Mouse (Mus musculus) liver, embryonic 13.5 days (tissue): Measurements from ENCODE around the gene Col24a1. TPM values are rescaled to one million over a fixed set of nuclear protein-coding genes. Genes with fewer than 3 reads are reported as not detected.
"Not testable (repeated sequence)": the region's sequence is repeated elsewhere in the genome, so short reads cannot be mapped to it uniquely, and the experiment has no call there.

ENCODE experiments used
- ATAC-seq: fragments of 200-750 bp; cut with Nextera tagmentation; 2 replicates; pipeline ENCODE4 v1.8.0; 2017; ENCODE audit warnings: low read depth, mild to moderate bottlenecking, moderate number of reproducible peaks, moderate library complexity
- DNase-seq: peaks from one replicate; pipeline ENCODE4 v3.0.0; 2022
- H3K27ac ChIP-seq: fragments of 300-500 bp; sonication (generic); 2 replicates; pipeline ENCODE4 v1.5.1; 2015; ENCODE audit warnings: moderate library complexity, mild to moderate bottlenecking, inconsistent platforms
- H3K27me3 ChIP-seq: fragments of 300-500 bp; sonication (generic); 2 replicates; pipeline ENCODE4 v1.6.1; 2015; ENCODE audit warnings: mild to moderate bottlenecking, inconsistent platforms
- H3K36me3 ChIP-seq: fragments of 300-500 bp; sonication (generic); 2 replicates; pipeline ENCODE4 v1.6.1; 2015; ENCODE audit warnings: mild to moderate bottlenecking, inconsistent platforms
- H3K4me1 ChIP-seq: fragments of 300-500 bp; sonication (generic); replicated peaks from 2 replicates; pipeline ENCODE4 v1.6.1; 2015; ENCODE audit warnings: inconsistent platforms
- H3K4me2 ChIP-seq: fragments of 300-500 bp; sonication (generic); 2 replicates; pipeline ENCODE4 v1.6.1; 2015; ENCODE audit warnings: inconsistent platforms, mild to moderate bottlenecking, moderate library complexity
- H3K4me3 ChIP-seq: fragments of 300-500 bp; sonication (generic); replicated peaks from 2 replicates; pipeline ENCODE4 v1.5.1; 2015; ENCODE audit warnings: mild to moderate bottlenecking, inconsistent platforms
- H3K9ac ChIP-seq: fragments of 300-500 bp; sonication (generic); 2 replicates; pipeline ENCODE4 v1.6.1; 2015; ENCODE audit warnings: mild to moderate bottlenecking, inconsistent platforms
- H3K9me3 ChIP-seq: fragments of 300-500 bp; sonication (generic); replicated peaks from 2 replicates; pipeline ENCODE4 v1.6.1; 2016; ENCODE audit warnings: inconsistent platforms
- WGBS: fragments of 180-500 bp; shearing (Covaris S2); methylation state at CpG from one replicate; pipeline ENCODE4 v1.1.7; 2015; ENCODE audit not compliant: insufficient replicate concordance; 5-methylcytosine and 5-hydroxymethylcytosine counted together
- polyA plus RNA-seq: library from polyadenylated mRNA; unstranded; fragments of >200 nt; fragmentation: Nextera tagmentation; extraction: Ambion mirVana; gene quantifications from 2 replicates; pipeline ENCODE4 v1.2.1, GENCODE M21; 2015

Gene Col24a1
- polyA plus RNA-seq, 1 experiment from 2014 or later: 0.18 TPM

DNA sequence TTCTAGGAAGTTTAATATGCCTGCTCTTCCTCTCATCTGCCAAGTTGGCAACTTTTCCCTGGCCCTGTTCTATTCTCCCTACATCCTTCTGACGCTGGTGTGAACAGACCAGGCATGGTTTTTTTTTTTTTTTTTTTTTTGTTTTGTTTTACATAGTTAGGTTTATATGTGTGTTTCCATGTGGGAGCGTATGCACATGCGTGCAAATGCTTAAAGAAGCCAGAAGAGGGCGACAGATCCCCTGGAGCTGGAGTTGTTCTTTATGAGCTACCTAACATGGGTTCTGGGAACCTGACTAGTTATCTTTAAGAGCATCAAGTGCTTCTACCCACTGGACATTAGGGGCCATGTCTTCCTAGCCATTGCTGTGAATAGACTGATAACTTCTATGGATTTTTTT, 119.9 kb downstream of the Col24a1 start:
- Histone ChIP-seq H3K36me3 (no peaks in the 10 kb centered on the region), H3K27ac (no peak overlapping the region), H3K4me3 (no peak overlapping the region), H3K9me3 (no peaks in the 10 kb centered on the region), H3K4me1 (no peaks in the 10 kb centered on the region), H3K9ac (no peak overlapping the region), H3K4me2 (no peak overlapping the region), H3K27me3 (no peaks in the 10 kb centered on the region)
- DNase-seq: no peak
- no peak for ATAC-seq
- WGBS: 23% methylated on average over 4 of the region's 4 CpGs

DNA sequence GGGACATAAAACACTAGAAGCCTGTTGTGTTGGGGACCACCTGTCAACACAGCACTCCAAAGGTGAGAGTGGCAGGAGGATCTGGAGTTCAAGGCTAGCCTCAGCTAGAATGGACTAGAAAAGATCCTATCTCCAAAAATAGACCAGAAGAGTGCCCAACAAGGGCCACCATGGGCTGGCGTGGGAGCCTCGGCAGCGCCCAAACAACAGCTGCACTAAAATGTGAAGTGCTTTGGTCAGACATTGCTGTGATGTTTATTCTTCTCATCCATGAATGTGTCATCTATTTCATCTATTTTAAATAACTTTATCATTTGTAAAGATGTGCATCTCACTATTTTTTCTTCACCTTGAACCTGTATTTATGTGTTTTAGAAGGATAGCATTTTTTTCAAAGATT, 122.1 kb downstream of the Col24a1 start:
- no peak for DNase-seq
- no peak for ATAC-seq
- WGBS: 78% methylated on average over 3 of the region's 3 CpGs
- Histone ChIP-seq H3K36me3 (no peaks in the 10 kb centered on the region), H3K4me1 (no peaks in the 10 kb centered on the region), H3K4me3 (no peak overlapping the region), H3K27ac (no peak overlapping the region), H3K27me3 (no peaks in the 10 kb centered on the region), H3K9me3 (no peaks in the 10 kb centered on the region), H3K4me2 (no peak overlapping the region), H3K9ac (no peak overlapping the region)

DNA sequence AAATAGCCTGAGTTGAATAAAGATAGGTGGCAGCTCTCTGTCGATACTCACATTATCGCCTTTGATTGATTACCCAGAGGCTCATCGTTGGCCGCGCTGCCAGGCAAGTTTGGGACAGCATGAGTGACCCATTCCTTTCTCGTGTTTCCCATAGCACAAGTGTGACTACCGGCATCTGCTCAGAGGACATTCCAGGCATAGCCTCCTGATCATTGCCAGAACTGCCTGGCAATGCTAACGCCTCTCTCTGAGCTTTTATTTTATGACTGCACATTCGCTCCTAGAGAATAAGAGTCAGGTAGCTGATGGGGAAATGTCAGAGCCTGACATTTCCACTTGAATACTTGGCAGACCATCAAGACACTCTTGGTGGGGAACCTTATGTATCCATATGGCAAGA, 125.5 kb downstream of the Col24a1 start:
- H3K9me3 ChIP-seq: no peaks in the 10 kb centered on the region
- no peak for DNase-seq
- no peaks in the 10 kb centered on the region for H3K27me3 ChIP-seq
- no peak overlapping the region for H3K4me3 ChIP-seq
- no peak overlapping the region for H3K4me2 ChIP-seq
- no peaks in the 10 kb centered on the region for H3K36me3 ChIP-seq
- no peak for ATAC-seq
- H3K27ac ChIP-seq: no peak overlapping the region
- WGBS: 68% methylated on average over 9 of the region's 9 CpGs
- H3K4me1 ChIP-seq: no peaks in the 10 kb centered on the region
- H3K9ac ChIP-seq: no peak overlapping the region

DNA sequence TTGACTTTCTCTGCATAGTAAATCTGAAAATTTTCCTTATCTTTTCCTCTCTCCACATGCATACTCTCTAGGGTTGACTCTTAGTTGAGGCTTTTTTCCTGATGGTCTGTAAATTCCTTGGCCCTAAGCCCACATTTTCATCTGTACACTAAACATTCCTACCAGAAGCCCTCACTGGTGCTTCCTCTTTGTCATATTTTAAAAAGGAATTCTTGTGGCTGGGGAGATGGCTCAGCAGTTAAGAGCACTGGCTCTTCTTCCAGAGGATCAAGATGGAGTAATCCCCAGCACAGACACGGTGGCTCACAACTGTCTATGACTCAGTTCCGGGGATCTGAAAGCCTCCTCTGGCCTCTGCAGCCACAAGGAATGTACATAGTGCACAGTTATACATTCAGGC, 128.1 kb downstream of the Col24a1 start:
- H3K4me3 ChIP-seq: no peak overlapping the region
- no peak for ATAC-seq

DNA sequence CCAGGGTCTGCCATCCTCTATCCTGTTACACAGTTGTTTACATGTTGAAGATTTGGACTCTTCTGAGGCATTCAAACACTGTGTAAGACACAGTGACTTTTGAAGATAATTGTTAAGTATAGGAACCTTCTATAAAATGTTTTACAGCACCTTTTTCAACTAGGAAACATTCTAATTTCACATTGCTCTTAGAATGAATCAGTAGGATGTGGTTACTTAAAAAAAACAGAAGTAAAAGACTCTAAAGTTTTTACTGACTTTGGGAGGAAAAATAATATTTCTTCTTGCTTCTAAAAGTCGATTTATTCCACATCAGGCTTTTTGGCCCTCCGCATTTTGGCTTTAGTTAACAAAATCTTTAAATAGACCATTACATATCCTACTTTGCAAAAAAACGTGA, 129.8 kb downstream of the Col24a1 start:
- no peak overlapping the region for H3K4me3 ChIP-seq
- H3K27me3 ChIP-seq: no peaks in the 10 kb centered on the region
- DNase-seq (no peak), ATAC-seq (no peak)
- 59% methylated on average over 3 of the region's 3 CpGs for WGBS
- no peaks in the 10 kb centered on the region for H3K4me1 ChIP-seq
- no peaks in the 10 kb centered on the region for H3K36me3 ChIP-seq
- H3K9me3 ChIP-seq: no peaks in the 10 kb centered on the region
- no peak overlapping the region for H3K4me2 ChIP-seq
- no peak overlapping the region for H3K27ac ChIP-seq
- no peak overlapping the region for H3K9ac ChIP-seq

More for the DNA sequence above, 128.1 kb downstream of the Col24a1 start:
- Histone ChIP-seq H3K9ac (no peak overlapping the region), H3K36me3 (no peaks in the 10 kb centered on the region), H3K4me2 (no peak overlapping the region), H3K27me3 (no peaks in the 10 kb centered on the region), H3K4me1 (no peaks in the 10 kb centered on the region), H3K9me3 (no peaks in the 10 kb centered on the region), H3K27ac (no peak overlapping the region)
- no peak for DNase-seq
- 51% methylated on average over 2 of the region's 2 CpGs for WGBS

DNA sequence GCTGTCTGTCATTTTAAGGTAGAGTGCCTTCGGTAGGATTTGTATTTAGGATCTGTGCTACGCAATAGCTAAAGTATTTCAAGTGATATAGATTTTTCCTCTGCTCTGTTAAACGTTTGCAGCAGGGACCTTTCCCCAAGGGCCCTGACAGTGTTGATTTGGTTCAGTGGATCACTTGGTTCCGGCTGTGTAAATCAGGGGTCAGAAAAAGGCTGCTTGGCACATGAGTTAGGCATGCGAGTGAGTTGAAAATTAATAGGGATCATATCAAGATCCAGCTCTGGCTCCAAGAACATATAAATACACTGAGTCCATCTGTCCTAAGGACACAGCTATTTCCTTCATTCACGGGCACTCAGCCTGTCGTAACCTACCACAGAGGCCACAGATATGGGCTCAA, 146.1 kb downstream of the Col24a1 start:
- no peak for ATAC-seq
- Histone ChIP-seq H3K9me3 (no peaks in the 10 kb centered on the region), H3K27ac (no peak overlapping the region), H3K36me3 (no peaks in the 10 kb centered on the region), H3K27me3 (no peaks in the 10 kb centered on the region), H3K4me3 (no peak overlapping the region), H3K4me1 (no peaks in the 10 kb centered on the region), H3K4me2 (no peak overlapping the region), H3K9ac (no peak overlapping the region)
- WGBS: 69% methylated on average over 7 of the region's 7 CpGs
- DNase-seq: no peak

DNA sequence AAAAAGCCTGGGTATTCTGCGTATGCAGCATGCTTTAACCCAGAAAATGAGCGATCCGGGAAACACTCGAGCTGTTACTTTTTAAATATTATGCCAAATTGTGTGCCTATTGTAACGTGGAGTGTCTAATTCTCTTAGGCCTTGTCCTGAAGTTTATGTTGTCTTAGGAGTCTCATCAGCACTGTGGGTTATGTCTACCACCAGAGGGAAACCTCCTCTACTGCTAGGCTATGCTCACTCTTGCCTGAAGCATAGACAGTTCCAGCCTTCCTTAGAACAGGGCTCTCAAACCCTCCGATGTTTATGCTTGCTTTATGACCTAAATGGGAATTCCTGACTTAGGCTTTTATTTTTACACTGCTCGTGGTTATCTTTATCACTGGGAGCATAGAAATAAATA, 146.8 kb downstream of the Col24a1 start:
- Histone ChIP-seq H3K27ac (no peak overlapping the region), H3K9ac (no peak overlapping the region), H3K27me3 (no peaks in the 10 kb centered on the region), H3K4me1 (no peaks in the 10 kb centered on the region), H3K4me3 (no peak overlapping the region), H3K4me2 (no peak overlapping the region), H3K9me3 (no peaks in the 10 kb centered on the region), H3K36me3 (no peaks in the 10 kb centered on the region)
- ATAC-seq (no peak), DNase-seq (no peak)
- 72% methylated on average over 7 of the region's 7 CpGs for WGBS

DNA sequence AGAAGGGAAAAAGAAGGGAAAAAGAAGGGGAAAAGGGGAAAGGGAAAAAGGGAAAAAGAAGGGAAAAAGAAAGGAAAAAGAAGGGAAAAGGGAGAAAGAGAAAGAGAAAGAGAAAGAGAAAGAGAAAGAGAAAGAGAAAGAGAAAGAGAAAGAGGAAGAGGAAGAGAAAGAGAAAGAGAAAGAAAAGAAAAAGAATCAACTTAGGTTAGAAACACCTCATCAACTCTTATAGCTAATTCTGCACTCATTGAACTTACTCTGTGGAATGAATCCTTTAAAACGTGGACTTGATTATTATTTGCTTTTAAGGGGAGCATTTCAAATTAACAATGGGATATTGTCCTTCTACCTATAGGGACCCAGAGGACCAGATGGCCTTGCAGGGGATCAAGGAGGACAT, 148.7 kb downstream of the Col24a1 start:
- no peaks in the 10 kb centered on the region for H3K4me1 ChIP-seq
- 53% methylated on average over 1 of the region's 1 CpGs for WGBS
- no peak for ATAC-seq
- no peak overlapping the region for H3K4me2 ChIP-seq
- no peak overlapping the region for H3K27ac ChIP-seq
- H3K4me3 ChIP-seq: no peak overlapping the region
- H3K36me3 ChIP-seq: no peaks in the 10 kb centered on the region
- no peaks in the 10 kb centered on the region for H3K9me3 ChIP-seq
- DNase-seq: no peak
- no peak overlapping the region for H3K9ac ChIP-seq
- H3K27me3 ChIP-seq: no peaks in the 10 kb centered on the region

DNA sequence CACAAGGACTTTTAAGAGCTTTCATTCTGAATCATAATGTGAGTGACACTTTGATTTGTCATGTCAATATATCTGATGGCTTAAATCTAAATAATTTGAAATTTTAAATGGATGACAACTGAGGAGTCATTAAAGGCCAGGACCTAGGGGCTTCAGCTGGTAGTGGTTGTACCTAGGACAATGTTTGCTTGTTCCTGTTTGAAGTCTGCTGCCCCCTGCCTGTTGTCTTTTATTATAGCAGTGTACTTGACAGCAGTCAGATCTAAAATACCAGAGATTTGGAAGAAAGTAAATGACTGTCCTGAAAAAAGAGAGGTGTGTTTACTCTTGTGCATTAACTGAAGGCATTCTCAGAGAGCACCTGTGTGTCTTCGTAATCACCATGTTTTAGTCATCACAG, 150.0 kb downstream of the Col24a1 start:
- H3K27ac ChIP-seq: no peak overlapping the region
- no peaks in the 10 kb centered on the region for H3K27me3 ChIP-seq
- H3K9ac ChIP-seq: no peak overlapping the region
- DNase-seq (no peak), ATAC-seq (no peak)
- H3K4me2 ChIP-seq: no peak overlapping the region
- H3K4me3 ChIP-seq: no peak overlapping the region
- no peaks in the 10 kb centered on the region for H3K36me3 ChIP-seq
- H3K9me3 ChIP-seq: no peaks in the 10 kb centered on the region
- H3K4me1 ChIP-seq: no peaks in the 10 kb centered on the region
- WGBS: 53% methylated on average over 1 of the region's 1 CpGs

DNA sequence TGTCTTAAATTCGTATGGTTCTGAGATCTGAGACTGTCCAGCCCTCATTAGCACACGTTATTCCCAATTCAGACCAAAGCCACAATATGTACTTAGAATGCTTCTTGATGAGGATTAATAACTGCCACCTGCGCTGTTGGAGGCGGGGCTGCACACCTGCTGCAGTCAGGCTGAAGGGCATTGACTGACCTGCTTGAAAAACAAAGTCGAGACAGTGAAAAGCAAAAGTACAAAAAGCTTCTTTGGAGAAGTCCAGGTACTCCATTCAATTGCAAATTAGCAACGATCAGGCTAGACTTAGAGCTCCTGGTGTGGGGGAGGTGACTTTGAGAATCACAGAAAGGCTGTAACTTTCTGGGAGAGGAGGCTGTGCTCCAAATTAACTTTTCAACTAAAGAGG, 150.9 kb downstream of the Col24a1 start:
- not testable (repeated sequence) for DNase-seq, H3K27me3 ChIP-seq, H3K36me3 ChIP-seq, H3K4me2 ChIP-seq, H3K9me3 ChIP-seq, ATAC-seq, H3K4me1 ChIP-seq, H3K27ac ChIP-seq, H3K4me3 ChIP-seq, H3K9ac ChIP-seq
- 61% methylated on average over 6 of the region's 6 CpGs for WGBS

DNA sequence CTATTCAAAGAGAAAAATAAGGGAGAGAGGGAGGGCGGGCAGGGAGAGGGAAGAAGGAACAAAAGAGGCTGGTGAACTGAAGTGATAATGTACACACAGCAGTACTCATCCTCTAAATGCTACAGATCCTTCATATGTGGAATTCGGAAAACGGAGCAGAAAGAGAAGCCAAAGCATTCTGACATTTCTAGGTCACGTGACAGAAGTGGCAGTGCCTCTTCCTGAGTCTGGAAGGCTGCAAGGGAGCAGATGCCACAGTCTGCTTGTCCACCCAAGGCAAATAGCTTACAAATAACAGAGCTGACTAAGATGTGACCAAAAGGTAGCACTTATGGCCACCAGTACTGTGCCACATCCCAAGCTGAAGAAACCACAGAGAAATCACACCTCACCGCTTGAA, 164.8 kb downstream of the Col24a1 start:
- no peaks in the 10 kb centered on the region for H3K36me3 ChIP-seq
- ATAC-seq (no peak), DNase-seq (no peak)
- H3K4me1 ChIP-seq: no peaks in the 10 kb centered on the region
- no peak overlapping the region for H3K4me3 ChIP-seq
- H3K27ac ChIP-seq: no peak overlapping the region
- H3K9ac ChIP-seq: no peak overlapping the region
- no peaks in the 10 kb centered on the region for H3K9me3 ChIP-seq
- no peaks in the 10 kb centered on the region for H3K27me3 ChIP-seq
- no peak overlapping the region for H3K4me2 ChIP-seq
- WGBS: 64% methylated on average over 5 of the region's 5 CpGs

DNA sequence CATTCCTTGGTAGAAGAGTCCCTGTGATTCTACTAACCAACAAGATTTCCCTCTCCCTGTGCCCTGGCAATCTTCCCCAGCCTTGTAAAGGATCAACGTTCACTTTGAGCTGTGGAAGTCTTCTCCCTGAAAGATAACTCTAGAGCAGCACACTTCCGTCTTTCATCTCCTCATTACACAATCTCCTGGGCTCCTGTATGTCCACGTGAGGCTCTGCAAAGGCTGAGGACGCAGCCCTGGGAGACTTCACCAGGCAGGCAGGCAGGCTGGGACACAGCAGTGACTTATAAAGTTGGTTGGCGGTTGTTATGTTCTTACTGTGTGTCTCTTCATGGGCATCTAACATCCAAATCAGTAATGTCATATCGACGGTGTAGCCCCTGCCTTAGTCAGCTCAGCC, 170.1 kb downstream of the Col24a1 start:
- no peaks in the 10 kb centered on the region for H3K4me1 ChIP-seq
- H3K4me2 ChIP-seq: no peak overlapping the region
- no peak overlapping the region for H3K9ac ChIP-seq
- ATAC-seq: no peak
- H3K27ac ChIP-seq: no peak overlapping the region
- no peak overlapping the region for H3K4me3 ChIP-seq
- no peaks in the 10 kb centered on the region for H3K27me3 ChIP-seq
- no peak for DNase-seq
- 47% methylated on average over 7 of the region's 7 CpGs for WGBS
- no peaks in the 10 kb centered on the region for H3K36me3 ChIP-seq
- no peaks in the 10 kb centered on the region for H3K9me3 ChIP-seq

DNA sequence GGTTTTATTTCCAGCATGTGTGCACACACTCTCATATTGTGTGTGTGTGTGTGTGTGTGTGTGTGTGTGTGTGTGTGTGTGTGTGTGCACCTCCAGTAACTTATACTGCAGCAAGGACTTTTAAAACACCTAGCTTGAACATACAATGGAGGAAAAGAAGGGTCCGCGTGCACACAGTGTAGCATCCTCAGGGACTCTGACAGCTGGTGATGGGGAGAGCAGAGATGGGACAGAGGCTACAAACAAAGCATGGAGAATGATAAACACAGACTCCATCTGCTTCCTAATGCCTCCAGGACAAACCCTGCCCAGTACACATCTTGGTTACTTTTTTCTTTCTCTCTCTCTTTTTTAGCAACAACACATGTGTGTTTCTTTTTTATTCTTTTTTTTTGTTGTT, 171.5 kb downstream of the Col24a1 start:
- no peak overlapping the region for H3K4me3 ChIP-seq
- DNase-seq (no peak), ATAC-seq (no peak)
- H3K4me2 ChIP-seq: no peak overlapping the region
- H3K9me3 ChIP-seq: no peaks in the 10 kb centered on the region
- no peak overlapping the region for H3K9ac ChIP-seq
- no peaks in the 10 kb centered on the region for H3K4me1 ChIP-seq
- no peaks in the 10 kb centered on the region for H3K36me3 ChIP-seq
- WGBS: 83% methylated on average over 2 of the region's 2 CpGs
- H3K27me3 ChIP-seq: no peaks in the 10 kb centered on the region
- no peak overlapping the region for H3K27ac ChIP-seq
